Mouse (Mus musculus): Measurements from ENCODE around the gene Dcaf17.

Dcaf17 gene

DNA sequence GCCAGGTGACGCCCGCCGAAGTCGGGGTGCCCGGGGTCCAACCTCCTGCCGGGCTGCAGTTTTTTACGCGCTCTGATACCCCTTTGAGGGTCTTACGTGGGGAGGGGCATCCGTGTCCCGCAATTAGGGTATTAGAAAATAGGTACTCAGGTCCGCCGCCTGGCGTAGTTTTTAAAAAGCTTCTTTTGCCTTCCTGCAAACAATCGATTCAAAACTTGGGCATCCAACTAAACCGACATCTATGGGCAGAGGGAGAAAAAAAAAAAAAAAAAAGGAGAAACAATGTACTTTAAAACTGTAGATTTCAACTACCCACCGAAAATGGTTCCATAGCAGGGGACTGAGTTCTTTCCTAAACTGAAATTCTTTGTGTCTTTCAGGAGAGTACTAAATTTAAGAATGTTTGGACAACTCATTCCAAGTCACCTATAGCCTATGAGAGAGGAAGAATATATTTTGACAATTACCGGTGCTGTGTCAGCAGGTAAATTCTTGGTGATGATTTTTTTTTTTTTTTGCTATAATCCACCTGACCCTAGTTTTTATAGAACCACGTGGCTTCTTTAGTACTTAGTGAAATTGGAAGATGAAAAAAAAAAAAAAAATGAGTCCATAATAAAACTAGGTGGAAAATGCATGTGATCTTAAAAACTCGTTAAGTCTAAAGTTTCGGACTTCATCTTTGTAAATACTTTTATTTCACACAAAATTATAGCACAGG lies 1.1 kb downstream of the Dcaf17 start:
- DNase-seq = no peak

DNA sequence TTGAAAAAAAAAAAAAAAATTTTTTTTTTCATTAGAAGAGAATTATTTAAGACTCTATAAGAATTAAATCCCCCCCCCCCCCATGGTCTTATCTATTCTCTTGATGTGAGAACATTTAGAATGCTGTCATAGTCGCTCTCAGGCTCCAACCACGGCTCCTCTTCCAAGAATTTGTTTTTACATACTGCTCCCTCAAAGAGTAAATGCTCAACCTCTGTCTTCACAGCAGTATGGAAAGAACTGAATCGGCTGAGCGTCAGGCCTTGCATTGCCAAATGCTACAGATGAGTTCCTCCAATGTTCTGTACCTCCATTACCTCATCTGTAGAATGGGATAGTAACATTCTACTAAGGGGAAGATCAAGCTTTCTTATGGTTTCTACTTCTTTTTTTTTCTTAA lies 16.5 kb downstream of the Dcaf17 start:
- peak; percentile 71 for DNase-seq

DNA sequence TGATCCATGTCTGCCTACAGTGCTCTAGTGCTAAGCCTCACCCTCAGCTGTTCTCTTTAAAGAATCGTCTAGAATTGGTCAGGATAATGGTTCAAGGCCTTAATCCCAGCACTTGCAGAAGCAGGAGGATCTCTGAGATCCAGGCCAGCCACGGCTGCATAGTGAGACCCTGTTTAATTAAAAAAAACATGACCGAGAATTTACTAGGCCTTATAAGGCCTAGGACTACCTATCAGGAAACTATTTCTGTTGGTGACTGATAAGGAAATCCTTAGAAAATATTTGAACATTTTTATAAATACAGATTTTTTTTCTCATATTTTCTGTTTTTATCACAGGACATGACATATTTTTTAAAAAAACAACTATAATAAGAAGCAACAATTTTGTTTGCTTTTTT lies 18.2 kb downstream of the Dcaf17 start:
- peak; percentile 60 for DNase-seq

DNA sequence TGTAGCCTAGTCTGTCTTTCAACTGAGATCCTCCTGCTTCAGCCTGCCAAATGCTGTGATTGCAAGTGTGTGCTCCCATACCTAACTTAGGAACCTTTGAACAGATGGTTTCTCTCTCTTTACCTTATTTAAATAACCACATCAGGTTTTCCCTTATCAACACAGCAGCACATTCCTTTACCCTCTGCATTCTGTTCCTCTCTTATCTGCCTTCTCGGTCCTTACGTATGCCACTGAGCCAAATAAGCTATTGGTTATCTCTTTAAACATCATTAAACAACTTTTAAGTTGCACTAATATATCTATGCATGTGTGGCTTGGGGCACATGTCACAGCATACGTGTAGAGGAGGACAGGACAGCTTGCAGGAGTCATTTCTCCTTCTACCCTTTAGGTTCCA lies 18.7 kb downstream of the Dcaf17 start:
- DNase-seq = no peak

DNA sequence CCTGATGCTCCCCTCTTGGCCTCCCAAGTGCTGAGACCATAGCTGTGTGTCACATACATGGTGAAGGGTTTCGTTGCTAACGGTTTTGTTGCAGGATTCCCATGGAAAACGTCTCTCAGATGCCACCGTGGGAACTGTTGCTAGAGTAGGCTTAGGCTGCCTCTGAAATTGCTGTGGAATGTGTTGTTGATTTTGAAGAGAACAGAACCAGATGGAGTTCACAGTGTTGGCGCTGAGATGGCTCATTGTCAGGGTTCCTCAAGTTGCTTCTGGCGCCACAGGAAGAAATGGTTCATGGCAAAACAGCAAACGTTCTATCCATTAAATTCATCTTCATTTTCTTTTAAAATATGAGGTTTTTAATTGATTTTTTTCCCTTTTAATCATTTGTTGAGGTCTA lies 27.3 kb downstream of the Dcaf17 start:
- DNase-seq = no peak

DNA sequence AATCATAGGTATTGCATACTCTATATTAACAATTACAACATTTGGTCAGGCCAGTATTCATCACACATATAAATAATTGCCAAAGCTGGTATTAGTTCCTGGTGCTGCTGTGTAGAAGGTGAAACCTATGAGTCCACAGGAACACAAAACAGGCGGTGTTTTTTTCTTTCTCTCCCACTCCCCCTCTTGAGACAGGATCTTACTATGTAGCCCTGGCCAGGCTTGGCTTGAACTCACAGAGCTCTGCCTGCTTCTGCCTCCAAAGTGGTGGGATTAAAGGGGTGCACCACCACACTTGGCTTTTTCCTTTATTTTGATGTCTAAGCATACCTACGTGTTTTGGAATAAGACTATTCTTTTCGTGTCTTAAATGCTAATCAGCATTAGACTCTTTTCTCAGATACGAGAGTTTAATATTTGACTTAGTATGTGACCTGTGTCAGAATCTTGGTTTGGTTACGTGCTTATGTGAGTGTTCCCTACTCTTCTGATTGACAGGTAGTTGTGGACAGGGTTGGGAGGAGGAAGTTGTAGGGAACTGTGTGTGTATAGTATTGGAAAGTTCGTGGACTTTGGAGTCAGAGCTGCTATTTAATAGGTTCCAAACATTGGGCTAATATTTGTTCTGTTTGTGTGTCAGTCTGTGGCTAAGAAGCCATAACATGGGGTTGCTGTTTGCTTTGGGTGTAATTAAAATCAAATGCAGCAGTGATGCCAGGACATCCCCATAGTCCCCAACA lies 28.5 kb downstream of the Dcaf17 start:
- DNase-seq = no peak

DNA sequence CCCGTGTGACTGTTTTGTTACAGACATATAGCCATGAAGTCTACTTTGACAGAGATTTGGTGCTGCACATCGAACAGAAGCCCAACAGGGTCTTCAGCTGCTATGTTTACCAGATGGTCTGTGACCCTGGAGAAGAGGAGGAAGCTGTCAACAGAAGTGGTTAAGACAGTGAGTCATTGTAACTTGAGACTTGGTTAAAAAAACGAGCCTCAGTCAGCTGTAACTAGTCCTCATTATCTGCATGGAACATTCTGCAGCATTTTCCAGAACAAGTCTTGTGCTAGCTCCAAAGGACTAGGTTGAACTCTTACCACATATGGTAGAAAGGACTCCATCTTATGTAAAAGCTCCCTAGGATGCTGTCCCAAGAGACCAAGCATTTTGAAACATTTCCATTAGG lies 34.6 kb downstream of the Dcaf17 start:
- no peak for DNase-seq

DNA sequence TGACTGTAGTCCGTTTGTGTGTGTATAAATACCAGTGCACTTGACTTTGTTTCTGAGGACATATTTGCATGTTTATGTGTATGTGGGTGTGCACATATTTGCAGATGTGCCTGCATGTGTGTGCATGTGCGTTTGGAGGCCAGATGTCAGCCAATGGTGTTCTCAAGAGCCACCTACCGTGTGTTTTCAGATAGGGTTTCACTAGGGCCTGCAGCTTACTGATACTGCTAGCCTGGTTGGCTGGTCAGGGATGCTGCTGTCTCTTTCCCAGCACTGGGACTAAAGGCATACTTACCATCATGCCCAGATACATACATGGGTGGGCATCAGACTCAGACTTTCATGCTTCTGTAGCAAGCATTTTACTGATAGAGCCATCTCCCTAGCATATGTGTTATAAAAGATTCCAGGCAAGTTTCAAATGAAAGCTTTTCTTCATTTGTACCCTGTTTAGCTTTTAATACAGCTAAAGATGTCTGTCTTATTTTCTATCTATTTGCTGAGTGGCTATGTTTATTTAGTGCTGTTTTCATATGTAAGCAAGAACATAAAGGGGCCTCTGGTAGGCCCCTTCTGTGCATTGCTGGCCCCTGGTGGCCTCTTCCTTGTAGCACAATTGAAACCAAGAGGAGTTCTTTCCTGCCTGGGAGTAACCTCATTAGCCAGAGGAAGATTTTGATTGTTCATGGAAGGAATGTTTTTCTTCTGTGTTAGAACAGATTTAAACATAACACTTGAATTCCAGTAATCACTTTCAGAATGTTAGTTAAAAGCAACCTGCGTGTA lies 35.7 kb downstream of the Dcaf17 start:
- peak; percentile 41 for DNase-seq

DNA sequence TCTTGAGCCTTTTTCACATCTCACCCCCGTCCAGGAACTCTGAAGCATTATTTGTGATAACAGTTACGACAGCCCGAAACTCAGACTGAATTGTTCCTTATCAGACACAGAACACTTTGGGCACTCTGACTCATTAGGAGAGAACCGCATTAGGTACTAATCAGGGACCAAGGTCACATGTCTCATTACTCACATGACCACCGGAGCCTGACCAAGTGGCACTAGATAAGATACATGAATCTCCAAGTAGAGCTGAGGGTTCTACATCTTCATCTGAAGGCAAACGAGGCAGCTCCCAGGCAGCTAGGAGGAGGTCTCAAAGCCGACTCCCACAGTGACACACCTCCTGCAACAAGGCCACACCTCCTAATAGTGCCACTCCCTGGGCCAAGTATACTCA lies 41.0 kb downstream of the Dcaf17 start:
- peak; percentile 83 for DNase-seq

DNA sequence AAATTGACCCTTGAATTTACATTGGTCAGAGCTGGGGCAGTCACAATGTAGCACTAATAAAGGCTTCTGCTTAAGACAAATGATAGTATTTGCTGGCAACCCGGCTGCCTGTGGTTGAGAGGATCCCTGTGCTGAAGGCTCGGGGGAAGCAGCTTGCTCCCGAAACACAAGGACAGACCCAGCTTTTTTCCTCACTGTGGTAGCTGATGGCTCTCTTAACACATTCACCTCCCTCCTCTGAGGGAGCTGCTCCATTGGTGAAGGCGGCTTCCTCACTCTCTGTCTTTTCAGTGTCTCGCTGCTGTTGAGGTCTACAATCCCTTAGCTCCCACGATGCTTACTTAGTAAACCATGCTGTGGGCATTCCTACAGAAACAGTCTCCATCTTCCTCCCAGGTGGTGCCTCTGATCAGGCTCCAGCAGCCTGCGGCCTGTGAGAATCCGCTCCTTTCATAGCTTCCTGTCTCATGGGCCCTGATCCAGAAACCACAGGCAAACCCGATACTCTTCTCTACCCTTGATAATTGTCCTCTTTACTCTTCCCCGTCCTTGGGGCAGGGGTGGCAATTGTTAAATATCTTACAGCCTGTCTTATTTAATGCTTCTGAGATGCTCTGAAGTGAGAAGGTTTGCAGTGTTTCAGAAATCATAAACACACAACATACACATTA lies 47.6 kb downstream of the Dcaf17 start:
- DNase-seq = peak; percentile 85

DNA sequence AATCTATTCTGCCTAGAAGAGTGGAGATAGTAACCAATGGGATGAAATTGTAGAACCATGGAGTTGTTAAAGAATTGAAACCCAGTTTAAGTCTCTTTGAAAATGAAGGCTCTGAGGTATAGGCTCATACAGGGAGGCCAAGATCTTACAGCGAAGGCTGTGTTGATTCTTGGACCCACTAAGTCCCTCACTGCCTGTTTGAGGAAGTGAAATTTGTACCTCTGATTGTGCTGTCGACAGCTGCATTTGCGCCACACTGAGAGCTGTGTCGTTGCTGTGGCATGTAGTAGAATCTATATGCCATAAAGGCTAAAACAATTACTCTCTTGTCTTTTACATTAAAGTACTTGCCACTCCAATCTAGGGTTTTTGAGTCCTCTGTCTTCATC lies 48.2 kb downstream of the Dcaf17 start:
- peak; percentile 33 for DNase-seq

DNA sequence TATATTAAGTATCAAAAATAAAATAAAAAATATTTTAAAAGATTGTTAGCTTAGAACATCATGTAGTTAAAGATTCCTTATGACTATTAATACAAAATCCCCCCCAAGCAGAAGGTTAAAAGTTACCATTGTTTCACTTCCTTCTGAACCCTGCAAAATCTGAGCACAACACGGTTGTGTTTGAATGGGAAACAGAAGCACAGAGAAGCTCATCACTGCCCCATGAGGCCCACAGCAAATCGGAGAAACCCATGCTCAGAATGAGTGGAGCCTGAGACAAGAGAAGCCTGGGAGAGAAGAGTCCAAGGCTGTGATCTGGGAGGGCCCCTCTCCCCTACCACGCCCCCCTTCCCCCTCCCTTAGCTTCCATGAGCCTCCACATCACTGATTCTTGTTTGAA lies 49.6 kb downstream of the Dcaf17 start:
- no peak for DNase-seq

DNA sequence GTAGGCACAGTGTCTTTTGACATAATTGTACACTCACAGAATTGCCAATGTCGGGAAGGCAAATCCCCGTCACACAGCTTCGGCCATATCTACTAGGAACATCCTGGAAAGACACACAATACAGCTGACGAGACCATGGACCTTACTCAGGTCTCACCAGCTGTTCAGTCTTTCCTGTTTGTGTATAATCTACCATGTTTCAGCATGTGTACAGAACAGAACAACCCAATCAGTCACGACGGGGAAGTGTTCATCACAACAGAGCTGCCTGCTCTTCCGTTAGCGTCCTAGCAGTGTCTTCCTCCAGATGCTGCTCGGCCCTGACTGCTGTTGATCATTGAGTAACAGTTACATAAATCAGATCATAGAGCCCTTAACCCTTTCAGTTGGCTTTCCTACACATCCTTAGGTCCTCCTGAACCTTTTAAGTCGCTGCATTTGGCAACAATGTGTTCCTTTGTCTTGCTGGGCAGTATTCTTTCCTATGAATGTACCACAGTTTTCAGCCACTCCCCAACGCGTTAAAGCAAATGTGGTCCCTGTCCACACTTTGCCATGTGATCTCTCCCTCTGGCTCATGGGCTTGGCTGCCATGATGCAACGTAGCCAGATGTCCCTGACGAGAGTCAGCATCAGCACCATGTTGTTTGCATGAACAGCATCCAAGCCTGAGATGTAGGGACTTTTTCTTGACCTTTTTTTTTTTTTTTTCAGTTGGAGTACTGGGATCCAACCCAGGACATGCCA lies 50.5 kb downstream of the Dcaf17 start:
- peak; percentile 64 for DNase-seq

DNA sequence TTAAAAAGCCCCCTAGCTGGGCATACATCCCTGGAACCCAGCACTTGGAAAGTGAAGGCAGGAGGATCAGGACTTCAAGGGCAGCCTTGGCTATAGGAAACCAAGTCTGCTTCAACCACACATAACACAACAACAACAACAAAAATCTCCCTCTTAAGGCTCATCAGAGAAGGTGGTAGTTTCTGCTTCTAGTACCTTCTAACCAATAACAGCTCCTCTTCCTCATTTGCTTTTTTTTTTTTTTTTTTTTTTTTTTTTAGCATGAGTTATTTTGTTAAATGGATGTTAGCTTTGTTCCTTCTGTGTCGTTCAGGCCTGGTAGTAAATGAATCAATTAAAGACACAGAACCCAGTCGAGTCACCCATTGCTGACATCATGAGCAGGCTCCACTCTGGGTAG lies 52.1 kb downstream of the Dcaf17 start:
- no peak for DNase-seq

DNA sequence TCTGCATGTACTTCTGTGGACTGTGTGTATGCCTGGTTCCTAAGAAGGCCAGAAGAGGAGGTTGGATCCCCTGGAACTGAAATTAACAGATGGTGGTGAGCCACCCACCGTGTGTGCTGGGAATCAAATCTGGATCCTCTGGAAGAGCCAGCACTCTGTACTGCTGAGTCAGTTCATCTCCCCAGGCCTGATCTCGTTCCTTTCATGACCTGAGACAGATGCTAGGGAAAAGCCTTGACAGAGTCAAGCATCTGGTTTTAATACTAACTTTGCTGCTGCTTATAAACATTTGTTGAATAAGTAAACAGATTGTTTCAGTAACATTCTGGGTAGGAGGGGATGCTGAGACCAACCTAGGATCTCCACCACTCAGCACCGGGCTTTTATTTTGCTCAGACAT lies 53.4 kb downstream of the Dcaf17 start:
- DNase-seq = peak; percentile 69

DNA sequence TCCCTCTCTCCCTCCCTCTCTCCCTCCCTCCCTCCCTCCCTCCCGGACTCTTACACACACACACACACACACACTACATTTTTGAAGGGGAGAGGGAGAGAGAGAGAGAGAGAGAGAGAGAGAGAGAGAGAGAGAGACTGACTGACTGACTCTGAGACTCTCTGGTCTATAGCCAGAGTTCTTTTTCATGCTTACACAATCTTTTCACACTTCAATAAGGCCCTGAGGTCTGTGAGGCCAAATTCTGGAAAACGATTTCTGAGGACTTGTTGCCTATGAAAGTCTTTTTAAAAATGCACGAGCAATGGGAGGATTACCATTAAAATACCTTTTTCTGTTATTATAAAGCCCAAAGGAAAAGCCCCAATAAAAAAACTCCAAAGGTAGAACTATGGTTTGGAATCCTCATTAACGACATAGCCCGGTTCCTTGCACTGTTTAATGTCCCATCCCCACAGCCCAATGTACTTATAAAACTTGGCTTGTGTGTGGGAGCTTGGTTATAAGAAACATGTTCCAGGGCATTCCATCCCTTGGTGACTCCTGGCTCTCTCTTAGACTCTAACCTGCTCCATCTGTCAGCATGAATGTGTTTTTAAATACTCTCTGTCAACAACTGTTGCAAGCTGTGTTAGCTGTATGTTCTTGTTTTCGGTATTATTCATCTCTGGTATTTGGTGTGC lies 58.5 kb downstream of the Dcaf17 start:
- peak; percentile 64 for DNase-seq

DNA sequence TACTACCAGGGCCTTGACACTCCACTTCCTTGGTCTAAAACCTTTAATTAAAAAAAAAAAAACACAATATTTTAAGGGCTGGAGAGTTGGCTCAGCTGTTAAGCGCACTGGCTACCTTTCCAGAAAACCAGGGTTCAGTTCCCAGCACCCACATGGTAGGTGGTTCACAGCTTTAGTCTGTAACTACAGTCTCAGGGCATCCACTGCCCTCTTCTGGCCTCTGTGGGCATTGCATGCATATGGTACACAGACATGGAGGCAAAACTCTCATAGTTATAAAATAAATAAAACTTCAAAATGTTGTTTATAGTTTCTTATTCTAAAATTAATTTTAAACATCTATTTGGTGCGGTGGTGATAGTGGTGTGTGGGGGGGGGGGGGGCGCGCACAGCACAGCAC lies 61.0 kb downstream of the Dcaf17 start:
- DNase-seq = peak; percentile 77

DNA sequence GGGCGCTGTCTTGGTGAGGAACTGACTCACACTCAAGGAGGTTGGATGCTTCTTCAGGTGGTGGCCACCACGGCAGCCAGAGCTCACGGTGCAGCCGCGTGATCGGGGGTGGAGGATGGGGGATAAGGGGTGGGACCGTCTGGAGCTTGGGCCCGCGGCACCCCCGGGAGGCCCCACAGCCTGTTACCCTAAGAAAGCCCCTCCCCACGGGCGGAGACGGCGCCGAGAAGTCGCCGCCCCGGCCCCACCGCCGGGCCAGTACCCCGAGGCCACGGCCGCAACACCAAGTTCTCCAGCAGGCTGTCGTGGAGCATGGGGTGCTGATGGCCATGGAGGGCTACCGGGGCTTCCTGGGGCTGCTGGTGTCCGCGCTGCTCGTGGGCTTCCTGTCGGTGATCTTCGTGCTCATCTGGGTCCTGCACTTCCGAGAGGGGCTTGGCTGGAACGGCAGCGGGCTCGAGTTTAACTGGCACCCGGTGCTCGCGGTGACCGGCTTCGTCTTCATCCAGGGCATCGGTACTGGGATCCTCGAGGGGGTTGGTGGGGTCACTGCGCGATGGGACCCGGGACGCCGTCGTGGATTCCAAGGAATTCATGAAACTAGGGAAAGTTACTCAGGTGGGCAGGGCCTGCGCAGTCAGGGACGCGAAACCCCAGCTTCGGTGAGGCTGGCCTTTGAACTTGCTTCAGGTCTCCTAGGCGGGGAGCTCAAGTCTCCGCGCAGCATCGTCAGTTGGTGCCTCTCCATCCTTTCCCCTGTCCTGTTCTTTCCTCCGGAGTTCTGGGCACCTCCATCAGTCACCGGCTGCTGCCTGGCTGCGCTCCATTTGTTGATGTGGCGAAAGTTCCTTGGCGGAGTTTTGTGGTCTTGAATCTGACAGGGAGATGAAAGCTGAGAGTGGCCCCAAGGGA lies 62.9 kb downstream of the Dcaf17 start, which contains the start of gene Cybrd1:
Gene Cybrd1, plus strand, starts transcription at position 127 of the 912 bp plus-strand sequence.
- peak; percentile 95 for DNase-seq

DNA sequence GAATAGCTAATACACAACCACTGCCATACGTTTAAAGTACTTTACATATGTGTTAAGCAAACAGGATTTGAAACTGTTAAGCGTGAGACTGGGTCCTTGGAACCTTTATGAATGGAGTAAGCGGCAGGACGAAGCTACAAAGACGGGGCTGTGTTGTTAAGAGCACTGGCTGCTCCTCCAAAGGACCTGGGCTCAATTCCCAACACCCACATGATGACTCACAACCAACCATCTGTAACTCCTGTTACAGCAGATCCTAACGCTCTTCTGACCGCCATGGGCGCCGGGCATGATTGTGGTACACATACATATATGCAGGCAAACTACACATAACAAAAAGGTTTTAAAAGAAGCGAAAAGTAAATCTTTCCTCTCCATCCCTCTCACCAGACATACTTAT lies 65.7 kb downstream of the Dcaf17 start:
- peak; percentile 58 for DNase-seq

DNA sequence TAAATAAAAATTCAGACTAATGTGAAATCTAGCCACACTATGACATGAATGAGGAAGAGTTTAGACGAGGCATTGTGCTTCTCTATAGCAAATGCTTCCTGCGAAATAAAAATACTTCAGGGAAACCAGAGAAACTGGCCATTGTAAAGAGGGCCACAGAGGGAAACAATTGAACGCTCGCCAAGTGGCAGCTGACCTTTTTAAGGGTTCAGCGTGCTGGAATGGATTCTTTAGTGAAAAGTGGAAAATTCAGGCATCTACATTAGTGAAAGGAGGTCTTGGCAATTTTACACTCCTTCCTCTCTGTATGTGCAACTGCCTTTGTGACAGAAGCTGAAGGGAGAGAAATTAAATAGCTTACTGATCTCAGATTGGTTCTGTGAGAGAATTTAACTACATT lies 66.3 kb downstream of the Dcaf17 start:
- no peak for DNase-seq
